Mouse (Mus musculus) layer of hippocampus, postnatal 10 days (tissue): ENCODE data around the gene Gnb3. TPM values are rescaled to one million over a fixed set of nuclear protein-coding genes. Genes with fewer than 3 reads are reported as not detected.
"Not testable (repeated sequence)": the region's sequence is repeated elsewhere in the genome, so short reads cannot be mapped to it uniquely, and the experiment has no call there.

ENCODE experiments used
- DNase-seq, 2 experiments: peaks; one replicate each; pipeline ENCODE4 v3.0.0; 2021; ENCODE audit warnings: low spot score in 2 of 2
- total RNA-seq, 2 experiments: library from RNA; stranded (reverse); gene quantifications; 2 replicates each; pipeline ENCODE4 v1.2.3; 2021

The Gnb3 gene
- total RNA-seq, 2 experiments from 2014 or later = 0.27 TPM; not detected in 1

- no peak for DNase-seq
These were observed 23.5 kb downstream of the Gnb3 start for GRCm38 (mm10) chr6:124816611-124817010.

- DNase-seq = no peak
These were observed 25.0 kb downstream of the Gnb3 start for GRCm38 (mm10) chr6:124814858-124815774.

- no peak for DNase-seq
These were observed 25.6 kb downstream of the Gnb3 start for GRCm38 (mm10) chr6:124814448-124814847.

- peak; percentile 87 to 90 for DNase-seq
These were observed 26.1 kb downstream of the Gnb3 start, which contains the start of gene Tpi1 for GRCm38 (mm10) chr6:124813933-124814332. Gene Tpi1, minus strand, starts transcription at chr6:124814296.

GRCm38 (mm10) chr6:124813496-124813895 lies 26.6 kb downstream of the Gnb3 start:
- DNase-seq = peak; percentile 68 to 73

- DNase-seq = no peak
These were observed 27.2 kb downstream of the Gnb3 start for GRCm38 (mm10) chr6:124812848-124813247.

GRCm38 (mm10) chr6:124811701-124812560 lies 28.1 kb downstream of the Gnb3 start:
- DNase-seq = no peak

GRCm38 (mm10) chr6:124811403-124811665 lies 28.7 kb downstream of the Gnb3 start:
- DNase-seq = no peak

GRCm38 (mm10) chr6:124810566-124811402 lies 29.3 kb downstream of the Gnb3 start:
- not testable (repeated sequence) for DNase-seq

- DNase-seq = no peak
These were observed 30.1 kb downstream of the Gnb3 start for GRCm38 (mm10) chr6:124809775-124810538.

- DNase-seq = peak; percentile 81 to 84
These were observed 30.9 kb downstream of the Gnb3 start for GRCm38 (mm10) chr6:124809052-124809774.

GRCm38 (mm10) chr6:124808358-124809012 lies 31.6 kb downstream of the Gnb3 start, which contains the start of gene Spsb2:
Gene Spsb2, plus strand, starts transcription at chr6:124808661.
- DNase-seq = peak; percentile 60 to 72

- DNase-seq = no peak
These were observed 32.1 kb downstream of the Gnb3 start for GRCm38 (mm10) chr6:124807986-124808357.

- DNase-seq = no peak
These were observed 32.7 kb downstream of the Gnb3 start for GRCm38 (mm10) chr6:124807366-124807765.

GRCm38 (mm10) chr6:124806446-124807140 lies 33.5 kb downstream of the Gnb3 start:
- no peak for DNase-seq

GRCm38 (mm10) chr6:124805341-124806321 lies 34.4 kb downstream of the Gnb3 start:
- peak; percentile 94 to 97 for DNase-seq

- no peak for DNase-seq
These were observed 35.7 kb downstream of the Gnb3 start for GRCm38 (mm10) chr6:124804341-124804740.
